Mouse (Mus musculus): ENCODE measurements around the gene Bcan. TPM values are rescaled to one million over a fixed set of nuclear protein-coding genes. Genes with fewer than 3 reads are reported as not detected.

Gene Bcan
- not detected for polyA plus RNA-seq (2015; fragmentation: Illumina TruSeq; extraction: RNeasy Lipid Tissue Mini Kit (QIAGEN cat#74804); ENCODE audit: insufficient read depth, low read depth, low replicate concordance)

GRCm38 (mm10) chr3:88000181-88000580, at the start of gene Bcan:
TSS of gene Bcan (minus strand) at chr3:88000230.

GRCm38 (mm10) chr3:88042661-88043421, 42.8 kb upstream of the Bcan start, which contains the start of gene Gpatch4:
TSS of gene Gpatch4 (plus strand) at chr3:88043108.

GRCm38 (mm10) chr3:88027434-88028186, 27.6 kb upstream of the Bcan start, which contains the start of gene Hapln2:
TSS of gene Hapln2 (minus strand) at chr3:88027583.

DNA sequence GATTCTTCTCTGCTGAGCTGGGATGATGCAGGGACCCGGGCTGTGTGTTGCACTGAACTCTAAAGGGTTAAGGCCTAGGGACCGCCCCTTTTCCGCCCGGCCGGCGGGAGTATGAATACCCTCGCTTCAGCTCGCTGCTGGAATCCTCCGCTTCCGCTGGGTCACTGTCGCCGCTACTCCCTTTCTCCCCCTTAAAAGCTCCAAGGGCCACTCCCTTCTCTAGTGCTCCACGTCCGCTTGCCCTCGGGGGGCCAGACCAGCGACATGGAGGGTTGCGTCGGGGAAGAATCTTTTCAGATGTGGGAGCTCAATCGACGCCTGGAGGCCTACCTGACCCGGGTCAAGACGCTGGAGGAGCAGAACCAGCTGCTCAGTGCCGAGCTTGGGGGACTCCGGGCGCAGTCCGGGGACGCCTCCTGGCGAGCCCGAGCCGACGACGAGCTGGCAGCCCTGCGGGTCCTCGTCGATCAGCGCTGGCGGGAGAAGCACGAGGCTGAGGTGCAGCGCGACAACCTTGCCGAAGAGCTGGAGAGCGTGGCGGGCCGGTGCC, 29.0 kb downstream of the Bcan start, which contains the start of gene Nes:
TSS of gene Nes (plus strand) at position 140 of the 550 bp plus-strand sequence.

GRCm38 (mm10) chr3:87948378-87949265, 51.4 kb downstream of the Bcan start, which contains the start of gene Crabp2:
TSS of gene Crabp2 (plus strand) at chr3:87948666.

Other genes with a start within 250 kb of the Bcan start
- gene Ntrk1, start 205.1 kb downstream of the Bcan start, polyA plus RNA-seq (2015; fragmentation: Illumina TruSeq; extraction: RNeasy Lipid Tissue Mini Kit (QIAGEN cat#74804); ENCODE audit: insufficient read depth, low read depth, low replicate concordance) = 0.41 TPM
- gene Insrr, start 203.3 kb downstream of the Bcan start, polyA plus RNA-seq (2015; fragmentation: Illumina TruSeq; extraction: RNeasy Lipid Tissue Mini Kit (QIAGEN cat#74804); ENCODE audit: insufficient read depth, low read depth, low replicate concordance) = 12.8 TPM
- gene Pear1, start 175.9 kb downstream of the Bcan start, polyA plus RNA-seq (2015; fragmentation: Illumina TruSeq; extraction: RNeasy Lipid Tissue Mini Kit (QIAGEN cat#74804); ENCODE audit: insufficient read depth, low read depth, low replicate concordance) = 12.9 TPM
- gene Sh2d2a, start 153.5 kb downstream of the Bcan start, polyA plus RNA-seq (2015; fragmentation: Illumina TruSeq; extraction: RNeasy Lipid Tissue Mini Kit (QIAGEN cat#74804); ENCODE audit: insufficient read depth, low read depth, low replicate concordance) = 0.26 TPM
- 10.5 TPM for gene Prcc, start 114.6 kb downstream of the Bcan start, polyA plus RNA-seq (2015; fragmentation: Illumina TruSeq; extraction: RNeasy Lipid Tissue Mini Kit (QIAGEN cat#74804); ENCODE audit: insufficient read depth, low read depth, low replicate concordance)
- gene Hdgf, start 93.9 kb downstream of the Bcan start, polyA plus RNA-seq (2015; fragmentation: Illumina TruSeq; extraction: RNeasy Lipid Tissue Mini Kit (QIAGEN cat#74804); ENCODE audit: insufficient read depth, low read depth, low replicate concordance) = 35.1 TPM
- gene Mrpl24, start 80.7 kb downstream of the Bcan start, polyA plus RNA-seq (2015; fragmentation: Illumina TruSeq; extraction: RNeasy Lipid Tissue Mini Kit (QIAGEN cat#74804); ENCODE audit: insufficient read depth, low read depth, low replicate concordance) = 61.7 TPM
- 4.6 TPM for gene Isg20l2, start 69.9 kb downstream of the Bcan start, polyA plus RNA-seq (2015; fragmentation: Illumina TruSeq; extraction: RNeasy Lipid Tissue Mini Kit (QIAGEN cat#74804); ENCODE audit: insufficient read depth, low read depth, low replicate concordance)
- gene Rrnad1, start 69.5 kb downstream of the Bcan start, polyA plus RNA-seq (2015; fragmentation: Illumina TruSeq; extraction: RNeasy Lipid Tissue Mini Kit (QIAGEN cat#74804); ENCODE audit: insufficient read depth, low read depth, low replicate concordance) = 8.9 TPM
- not detected for gene Crabp2, start 51.6 kb downstream of the Bcan start, polyA plus RNA-seq (2015; fragmentation: Illumina TruSeq; extraction: RNeasy Lipid Tissue Mini Kit (QIAGEN cat#74804); ENCODE audit: insufficient read depth, low read depth, low replicate concordance)
- 7.2 TPM for gene Nes, start 29.2 kb downstream of the Bcan start, polyA plus RNA-seq (2015; fragmentation: Illumina TruSeq; extraction: RNeasy Lipid Tissue Mini Kit (QIAGEN cat#74804); ENCODE audit: insufficient read depth, low read depth, low replicate concordance)
- not detected for gene Hapln2, start 27.4 kb upstream of the Bcan start, polyA plus RNA-seq (2015; fragmentation: Illumina TruSeq; extraction: RNeasy Lipid Tissue Mini Kit (QIAGEN cat#74804); ENCODE audit: insufficient read depth, low read depth, low replicate concordance)
- gene Gpatch4, start 42.9 kb upstream of the Bcan start, polyA plus RNA-seq (2015; fragmentation: Illumina TruSeq; extraction: RNeasy Lipid Tissue Mini Kit (QIAGEN cat#74804); ENCODE audit: insufficient read depth, low read depth, low replicate concordance) = 6.5 TPM
- gene Naxe, start 58.3 kb upstream of the Bcan start, polyA plus RNA-seq (2015; fragmentation: Illumina TruSeq; extraction: RNeasy Lipid Tissue Mini Kit (QIAGEN cat#74804); ENCODE audit: insufficient read depth, low read depth, low replicate concordance) = 22.0 TPM
- not detected for gene Ttc24, start 78.1 kb upstream of the Bcan start, polyA plus RNA-seq (2015; fragmentation: Illumina TruSeq; extraction: RNeasy Lipid Tissue Mini Kit (QIAGEN cat#74804); ENCODE audit: insufficient read depth, low read depth, low replicate concordance)
- gene Iqgap3, start 81.7 kb upstream of the Bcan start, polyA plus RNA-seq (2015; fragmentation: Illumina TruSeq; extraction: RNeasy Lipid Tissue Mini Kit (QIAGEN cat#74804); ENCODE audit: insufficient read depth, low read depth, low replicate concordance) = 0.24 TPM
- 22.1 TPM for gene Mef2d, start 142.1 kb upstream of the Bcan start, polyA plus RNA-seq (2015; fragmentation: Illumina TruSeq; extraction: RNeasy Lipid Tissue Mini Kit (QIAGEN cat#74804); ENCODE audit: insufficient read depth, low read depth, low replicate concordance)

Measured in pancreas, adult 10 weeks (tissue).